Mouse (Mus musculus): ENCODE measurements around the gene Aff1. TPM values are rescaled to one million over a fixed set of nuclear protein-coding genes. Genes with fewer than 3 reads are reported as not detected.
A peak's percentile ranks its signal among the peaks of the same experiment; 100 is the strongest.

Gene Aff1
- total RNA-seq, 2 experiments from 2014 or later: 47.4 to 53.4 TPM

- no peak for DNase-seq
These were observed 1.0 kb upstream of the Aff1 start for GRCm38 (mm10) chr5:103691171-103691570.

GRCm38 (mm10) chr5:103692531-103693040 lies 412 bp downstream of the Aff1 start:
- intact Hi-C loops (cut with DNase I): loop anchor here (2.0 kb wide), 1 partner anchor 60 kb away; no protein-coding TSS in a partner anchor
- peak in 1 of 2 experiments; percentile 34 for DNase-seq

More at GRCm38 (mm10) chr5:103691171-103691570, 1.0 kb upstream of the Aff1 start:
- intact Hi-C loops (cut with DNase I): no loop called here

- intact Hi-C loops (cut with DNase I): loop anchor here (2.0 kb wide), 1 partner anchor 60 kb away; no protein-coding TSS in a partner anchor
- DNase-seq: peak; percentile 33 to 36
These were observed 967 bp downstream of the Aff1 start for GRCm38 (mm10) chr5:103693041-103693641.

DNA sequence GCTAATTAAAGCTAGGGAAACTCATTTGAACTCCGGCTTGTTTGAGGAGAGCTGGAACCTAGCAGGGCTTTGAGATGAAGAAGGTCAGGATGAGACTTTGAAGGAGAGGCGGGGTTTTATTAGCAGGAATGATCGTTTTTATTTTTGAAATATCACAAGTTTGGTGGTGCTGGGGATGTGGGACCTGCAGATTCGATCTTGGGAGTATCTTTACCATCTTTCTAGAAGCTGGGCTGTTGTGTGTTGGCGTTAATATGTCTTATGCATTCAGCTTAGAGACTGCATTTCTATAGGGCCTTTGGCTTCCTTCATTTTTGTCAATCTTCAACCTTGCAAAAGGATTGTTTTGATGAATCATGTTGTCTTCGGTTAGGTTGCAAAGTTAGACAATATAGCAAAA lies 1.9 kb downstream of the Aff1 start:
- no peak for DNase-seq

GRCm38 (mm10) chr5:103697875-103698491 lies 5.8 kb downstream of the Aff1 start:
- no peak for DNase-seq
- intact Hi-C loops (cut with DNase I): no loop called here

More for the DNA sequence above, 1.9 kb downstream of the Aff1 start:
- intact Hi-C loops (cut with DNase I): no loop called here

GRCm38 (mm10) chr5:103698577-103698976 lies 6.4 kb downstream of the Aff1 start:
- DNase-seq: no peak

GRCm38 (mm10) chr5:103699537-103699936 lies 7.4 kb downstream of the Aff1 start:
- DNase-seq: no peak
- intact Hi-C loops (cut with DNase I): no loop called here

More at GRCm38 (mm10) chr5:103698577-103698976, 6.4 kb downstream of the Aff1 start:
- intact Hi-C loops (cut with DNase I): no loop called here

DNA sequence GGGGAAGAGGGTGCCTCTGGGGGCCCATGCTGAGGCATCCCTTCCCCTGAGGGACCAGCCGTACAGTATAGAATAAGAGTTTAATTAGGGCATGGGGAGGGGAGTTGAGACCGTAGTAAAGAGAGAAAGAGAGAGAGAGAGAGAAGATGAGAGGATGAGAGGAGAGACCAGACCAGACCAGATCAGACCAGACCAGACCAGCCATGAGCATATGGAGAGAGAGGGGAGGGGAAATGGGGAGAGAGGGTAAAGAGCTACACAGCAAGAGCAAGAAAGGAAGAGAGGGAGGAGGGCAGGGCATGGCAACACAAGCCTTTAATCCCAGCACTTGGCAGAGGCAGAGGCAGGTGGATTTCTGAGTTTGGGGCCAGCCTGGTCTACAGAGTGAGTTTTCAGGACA lies 8.5 kb downstream of the Aff1 start:
- intact Hi-C loops (cut with DNase I): no loop called here
- no peak for DNase-seq

GRCm38 (mm10) chr5:103701466-103701865 lies 9.3 kb downstream of the Aff1 start:
- no peak for DNase-seq
- intact Hi-C loops (cut with DNase I): no loop called here

- DNase-seq: no peak
- intact Hi-C loops (cut with DNase I): no loop called here
These were observed 10.4 kb downstream of the Aff1 start for GRCm38 (mm10) chr5:103702527-103702926.

GRCm38 (mm10) chr5:103705331-103705730 lies 13.2 kb downstream of the Aff1 start:
- intact Hi-C loops (cut with DNase I): no loop called here
- no peak for DNase-seq

- no peak for DNase-seq
- intact Hi-C loops (cut with DNase I): no loop called here
These were observed 13.7 kb downstream of the Aff1 start for GRCm38 (mm10) chr5:103705874-103706273.

- intact Hi-C loops (cut with DNase I): no loop called here
- no peak for DNase-seq
These were observed 16.9 kb downstream of the Aff1 start for GRCm38 (mm10) chr5:103709044-103709443.

DNA sequence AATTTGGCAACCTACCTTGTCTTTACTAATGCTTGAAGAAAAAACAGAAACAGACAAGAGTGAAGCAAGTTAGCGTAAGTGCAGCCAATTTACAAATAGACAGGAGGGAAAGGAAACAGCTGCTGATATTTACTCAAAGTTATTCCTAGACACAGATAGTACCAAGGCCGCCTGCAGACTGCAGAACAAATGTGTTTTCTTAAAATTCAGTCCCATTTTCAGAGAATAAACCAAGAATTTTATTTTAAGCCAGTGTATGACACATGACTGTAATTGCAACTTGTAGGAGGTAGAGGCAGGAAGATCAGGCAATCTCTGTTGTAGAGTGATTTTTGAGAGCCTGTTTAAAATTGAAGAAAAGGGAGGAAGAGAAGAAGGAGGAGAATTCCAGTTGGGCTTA lies 19.7 kb downstream of the Aff1 start:
- no peak for DNase-seq
- intact Hi-C loops (cut with DNase I): no loop called here

- intact Hi-C loops (cut with DNase I): no loop called here
- DNase-seq: no peak
These were observed 21.2 kb downstream of the Aff1 start for GRCm38 (mm10) chr5:103713422-103713821.

DNA sequence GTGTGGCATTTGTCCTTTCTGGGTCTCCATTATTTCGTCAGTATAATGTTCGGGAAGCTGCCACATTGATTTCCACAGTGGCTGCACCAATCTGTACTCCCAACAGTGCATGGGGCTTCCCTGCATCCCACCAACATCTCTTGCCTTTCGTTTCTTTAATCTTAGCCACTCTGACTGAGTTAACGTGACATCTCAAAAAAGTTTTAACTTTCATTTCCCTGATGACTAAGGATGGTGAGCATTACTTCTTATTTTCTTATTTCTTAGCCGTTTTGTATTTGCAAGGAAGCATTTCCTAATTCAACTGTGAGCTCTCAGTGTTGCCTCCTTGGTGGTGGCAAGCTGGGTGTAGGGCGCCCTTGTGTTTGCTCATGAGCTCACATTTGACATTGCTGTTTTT lies 22.8 kb downstream of the Aff1 start:
- intact Hi-C loops (cut with DNase I): no loop called here
- no peak for DNase-seq

DNA sequence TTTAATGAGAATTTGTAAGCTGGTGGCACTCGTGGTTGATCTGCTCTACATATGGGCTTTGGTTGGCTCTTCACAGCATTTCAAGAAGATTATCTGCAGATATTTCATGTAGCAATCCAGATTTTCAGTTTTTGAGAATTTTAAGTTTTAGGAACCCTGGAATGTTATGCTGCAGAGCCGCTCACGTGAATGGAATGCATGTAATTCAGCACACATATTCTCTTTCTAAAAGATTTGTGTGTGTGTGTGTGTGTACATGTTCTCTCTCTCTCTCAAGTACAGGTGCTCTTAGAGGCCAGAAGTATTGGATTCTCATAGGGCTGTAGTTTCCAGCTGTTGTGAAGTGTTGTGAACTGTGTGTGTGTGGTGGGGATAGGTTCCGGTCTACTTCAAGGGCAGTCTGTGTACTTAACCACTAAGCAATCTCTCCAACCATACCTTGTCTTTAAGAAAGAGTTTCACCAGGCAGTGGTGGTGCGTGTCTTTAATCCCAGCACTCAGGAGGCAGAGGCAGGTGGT lies 24.7 kb downstream of the Aff1 start:
- no peak for DNase-seq
- intact Hi-C loops (cut with DNase I): no loop called here

GRCm38 (mm10) chr5:103719131-103719530 lies 27.0 kb downstream of the Aff1 start:
- intact Hi-C loops (cut with DNase I): no loop called here
- DNase-seq: no peak

GRCm38 (mm10) chr5:103719851-103720250 lies 27.7 kb downstream of the Aff1 start:
- intact Hi-C loops (cut with DNase I): no loop called here
- no peak for DNase-seq

DNA sequence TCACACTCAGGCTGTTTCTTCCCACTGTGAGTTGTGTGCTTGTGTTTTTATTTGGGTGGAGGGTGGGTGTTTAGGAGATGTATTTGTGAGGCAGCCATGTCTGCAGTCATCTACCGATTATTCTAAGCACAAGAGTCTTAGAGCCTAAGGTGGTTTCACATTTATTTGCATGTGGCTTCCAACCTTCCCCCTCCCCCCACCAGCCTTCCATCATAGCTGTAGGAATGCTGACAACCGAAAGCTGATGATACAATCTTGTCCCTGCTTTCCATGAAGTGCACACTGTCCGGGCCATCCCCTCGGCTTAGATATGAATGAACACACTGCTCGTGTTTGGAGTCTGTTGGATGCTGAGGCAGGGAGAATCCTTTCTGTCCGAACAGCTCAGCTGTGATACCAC lies 28.8 kb downstream of the Aff1 start:
- no peak for DNase-seq
- intact Hi-C loops (cut with DNase I): no loop called here

- no peak for DNase-seq
- intact Hi-C loops (cut with DNase I): no loop called here
These were observed 29.3 kb downstream of the Aff1 start for GRCm38 (mm10) chr5:103721490-103721889.

GRCm38 (mm10) chr5:103722721-103723120 lies 30.5 kb downstream of the Aff1 start:
- DNase-seq: no peak
- intact Hi-C loops (cut with DNase I): no loop called here

All from heart, postnatal 14 days (tissue).